Mouse (Mus musculus) heart, adult 2 months (tissue): ENCODE results near the gene Gm20521. TPM values are rescaled to one million over a fixed set of nuclear protein-coding genes. Genes with fewer than 3 reads are reported as not detected.
A peak's percentile ranks its signal among the peaks of the same experiment; 100 is the strongest.
"Not testable (repeated sequence)": the region's sequence is repeated elsewhere in the genome, so short reads cannot be mapped to it uniquely, and the experiment has no call there.

ENCODE experiments used
- DNase-seq, 2 experiments: peaks; one replicate each; pipeline ENCODE4 v3.0.0; 2021
- H3K27ac ChIP-seq: fragments of 200-600 bp; 2 replicates; pipeline ENCODE4 v1.8.1; 2022
- H3K27me3 ChIP-seq: fragments of 200-500 bp; 2 replicates; pipeline ENCODE4 v1.6.1; 2012; ENCODE audit warnings: mild to moderate bottlenecking, low read length, inconsistent platforms, mixed read lengths; ENCODE audit not compliant: control insufficient read depth, insufficient read depth
- H3K36me3 ChIP-seq: fragments of 200-500 bp; 2 replicates; pipeline ENCODE4 v1.6.1; 2012; ENCODE audit warnings: low read length, inconsistent platforms; ENCODE audit not compliant: control insufficient read depth, insufficient read depth
- H3K4me1 ChIP-seq: fragments of 200-500 bp; 2 replicates; pipeline ENCODE4 v1.6.1; 2011; ENCODE audit warnings: low read length; ENCODE audit not compliant: control insufficient read depth, insufficient read depth
- H3K4me3 ChIP-seq: fragments of 200-600 bp; 2 replicates; pipeline ENCODE4 v1.8.1; 2022
- H3K79me2 ChIP-seq: fragments of 200-500 bp; replicated peaks from 2 replicates; pipeline ENCODE4 v1.6.1; 2012; ENCODE audit warnings: mild to moderate bottlenecking, inconsistent platforms, low read length, moderate library complexity, mixed read lengths; ENCODE audit not compliant: control insufficient read depth, insufficient read depth
- H3K9ac ChIP-seq: fragments of 200-500 bp; 2 replicates; pipeline ENCODE4 v1.6.1; 2012; ENCODE audit warnings: low read depth, mild to moderate bottlenecking, control low read depth, inconsistent platforms, low read length, mixed read lengths
- CTCF ChIP-seq: fragments of 200-600 bp; IDR thresholded peaks from 2 replicates; pipeline ENCODE4 v1.8.1; 2022; ENCODE audit warnings: antibody characterized with exemption, mild to moderate bottlenecking, moderate library complexity
- EP300 ChIP-seq: fragments of 200-500 bp; IDR thresholded peaks from 2 replicates; pipeline ENCODE4 v1.6.1; 2011; ENCODE audit warnings: low read depth, low read length, control low read depth; ENCODE audit not compliant: insufficient read depth
- POLR2A ChIP-seq: fragments of 200-500 bp; IDR thresholded peaks from 2 replicates; pipeline ENCODE4 v1.6.1; 2011; ENCODE audit warnings: mild to moderate bottlenecking, low read depth, low read length, control low read depth; ENCODE audit not compliant: insufficient read depth
- WGBS: fragments of 180-500 bp; shearing (Covaris S2); methylation state at CpG from one replicate; pipeline ENCODE4 v1.1.7; 2018; 5-methylcytosine and 5-hydroxymethylcytosine counted together
- intact Hi-C: fragments of 180-260 bp; cut with DNase I; formaldehyde crosslinking; loops from one replicate; pipeline ENCODE4 v1.15.1; 2025
- polyA plus RNA-seq: library from polyadenylated mRNA; depleted of rRNA; stranded (reverse); fragments of >200 nt; gene quantifications from 2 replicates; pipeline ENCODE4 v1.2.3, GENCODE M21; 2012; rRNA removed
- total RNA-seq, 2 experiments: library from RNA; stranded (reverse); gene quantifications; 2 replicates each; pipeline ENCODE4 v1.2.3; 2021

Gene Gm20521
- total and polyA plus RNA-seq, 3 experiments, result 3.2 to 6.1 TPM; not detected in 1

- H3K27me3 ChIP-seq, result no peaks in the 10 kb centered on the region
- intact Hi-C loops, result no loop called here
- no peak overlapping the region for H3K9ac ChIP-seq
- no peaks in the 10 kb centered on the region; the same call in 1 of the 2 replicates for H3K36me3 ChIP-seq
- 41% methylated on average over 19 of the region's 19 CpGs for WGBS
- H3K79me2 ChIP-seq, result no peaks in the 10 kb centered on the region
- TF ChIP-seq POLR2A, result peak; percentile 77
- no peak for TF ChIP-seq CTCF
- TF ChIP-seq EP300, result peak; percentile 96
- no peak overlapping the region for H3K27ac ChIP-seq
- no peaks in the 10 kb centered on the region for H3K4me1 ChIP-seq
- DNase-seq, result peak in 1 of 2 experiments; percentile 38
- no peak overlapping the region for H3K4me3 ChIP-seq
Measured at GRCm38 (mm10) chr14:54945975-54946704, 62.9 kb downstream of the Gm20521 start.

GRCm38 (mm10) chr14:54947008-54947407, 63.8 kb downstream of the Gm20521 start:
- H3K4me1 ChIP-seq, H3K4me3 ChIP-seq, H3K27me3 ChIP-seq, H3K36me3 ChIP-seq, H3K27ac ChIP-seq, H3K79me2 ChIP-seq, H3K9ac ChIP-seq, intact Hi-C loops: not testable (repeated sequence)
- peak in 1 of 2 experiments; percentile 34 for DNase-seq
- 74% methylated on average over 11 of the region's 11 CpGs for WGBS
- TF ChIP-seq POLR2A, result peak; percentile 72; the same call in 1 of the 2 replicates
- TF ChIP-seq EP300, result peak; percentile 96

Other genes with a start within 250 kb of the Gm20521 start
- gene Gm17606, start 242.5 kb upstream of the Gm20521 start, total RNA-seq, result not detected
- not detected in 2 replicates for gene Gm17606, start 242.5 kb upstream of the Gm20521 start, polyA plus RNA-seq
- under 1 TPM; 0.18 to 0.31 TPM for gene Cdh24, start 242.1 kb upstream of the Gm20521 start, total RNA-seq
- 1.00 and 1.1 TPM in 2 replicates for gene Cdh24, start 242.1 kb upstream of the Gm20521 start, polyA plus RNA-seq
- 10 to 100 TPM; 12.5 to 13.3 TPM for gene 1700123O20Rik, start 197.2 kb upstream of the Gm20521 start, total RNA-seq
- 18.2 and 27.4 TPM in 2 replicates for gene 1700123O20Rik, start 197.2 kb upstream of the Gm20521 start, polyA plus RNA-seq
- 10 to 100 TPM; 72.3 to 84.9 TPM for gene Acin1, start 196.5 kb upstream of the Gm20521 start, total RNA-seq
- 59.9 and 78.7 TPM in 2 replicates for gene Acin1, start 196.5 kb upstream of the Gm20521 start, polyA plus RNA-seq
- gene Gm29776, start 184.6 kb upstream of the Gm20521 start, total RNA-seq, result not detected
- gene Gm29776, start 184.6 kb upstream of the Gm20521 start, polyA plus RNA-seq, result 0.04 and 0.09 TPM in 2 replicates
- not detected for gene Cebpe, start 171.3 kb upstream of the Gm20521 start, total RNA-seq
- gene Cebpe, start 171.3 kb upstream of the Gm20521 start, polyA plus RNA-seq, result 0.08 and 0.15 TPM in 2 replicates
- gene Slc7a8, start 101.5 kb upstream of the Gm20521 start, total RNA-seq, result 1 to 10 TPM; 2.6 to 3.3 TPM
- gene Slc7a8, start 101.5 kb upstream of the Gm20521 start, polyA plus RNA-seq, result 2.7 and 3.7 TPM in 2 replicates
- gene Rnf212b, start 69.3 kb upstream of the Gm20521 start, total RNA-seq, result not detected
- 0.21 and 0.35 TPM in 2 replicates for gene Rnf212b, start 69.3 kb upstream of the Gm20521 start, polyA plus RNA-seq
- gene Homez, start 12.5 kb upstream of the Gm20521 start, total RNA-seq, result 1 to 10 TPM; 4.1 to 7.2 TPM
- gene Homez, start 12.5 kb upstream of the Gm20521 start, polyA plus RNA-seq, result 2.6 and 3.1 TPM in 2 replicates
- gene Ppp1r3e, start 5.9 kb upstream of the Gm20521 start, total RNA-seq, result 1 to 10 TPM; 2.8 to 3.4 TPM
- 4.8 and 4.9 TPM in 2 replicates for gene Ppp1r3e, start 5.9 kb upstream of the Gm20521 start, polyA plus RNA-seq
- 10 to 100 TPM; 42.4 to 45.0 TPM for gene Bcl2l2, start 64 bp upstream of the Gm20521 start, total RNA-seq
- 29.2 and 44.4 TPM in 2 replicates for gene Bcl2l2, start 64 bp upstream of the Gm20521 start, polyA plus RNA-seq
- 10 to 100 TPM; 51.4 to 52.2 TPM for gene Pabpn1, start 9.1 kb downstream of the Gm20521 start, total RNA-seq
- gene Pabpn1, start 9.1 kb downstream of the Gm20521 start, polyA plus RNA-seq, result 66.2 and 91.7 TPM in 2 replicates
- 1 to 10 TPM; 1.7 to 2.3 TPM for gene Slc22a17, start 29.7 kb downstream of the Gm20521 start, total RNA-seq
- 13.0 and 13.8 TPM in 2 replicates for gene Slc22a17, start 29.7 kb downstream of the Gm20521 start, polyA plus RNA-seq
- 1 to 10 TPM; 1.9 to 3.0 TPM for gene Efs, start 42.7 kb downstream of the Gm20521 start, total RNA-seq
- gene Efs, start 42.7 kb downstream of the Gm20521 start, polyA plus RNA-seq, result 5.1 and 5.4 TPM in 2 replicates
- gene Il25, start 49.3 kb downstream of the Gm20521 start, total RNA-seq, result not detected
- gene Il25, start 49.3 kb downstream of the Gm20521 start, polyA plus RNA-seq, result not detected in 2 replicates
- gene Cmtm5, start 52.8 kb downstream of the Gm20521 start, total RNA-seq, result under 1 TPM in 1 of 2 experiments, not detected in 1; 0.30 TPM
- 1.8 and 2.9 TPM in 2 replicates for gene Cmtm5, start 52.8 kb downstream of the Gm20521 start, polyA plus RNA-seq
- over 10,000 TPM; 19,033 to 21,149 TPM for gene Myh6, start 83.5 kb downstream of the Gm20521 start, total RNA-seq
- 6,249 and 7,266 TPM in 2 replicates for gene Myh6, start 83.5 kb downstream of the Gm20521 start, polyA plus RNA-seq
- gene Gm17428, start 93.5 kb downstream of the Gm20521 start, total RNA-seq, result not detected
- gene Gm17428, start 93.5 kb downstream of the Gm20521 start, polyA plus RNA-seq, result not detected in 2 replicates
- 1,000 to 10,000 TPM; 1,935 to 2,240 TPM for gene Myh7, start 111.2 kb downstream of the Gm20521 start, total RNA-seq
- gene Myh7, start 111.2 kb downstream of the Gm20521 start, polyA plus RNA-seq, result 19.8 and 29.5 TPM in 2 replicates
- 10 to 100 TPM; 25.9 to 28.9 TPM for gene Ngdn, start 132.0 kb downstream of the Gm20521 start, total RNA-seq
- gene Ngdn, start 132.0 kb downstream of the Gm20521 start, polyA plus RNA-seq, result 10.1 and 19.6 TPM in 2 replicates
- gene Zfhx2, start 208.9 kb downstream of the Gm20521 start, total RNA-seq, result 1 to 10 TPM; 3.9 to 4.1 TPM
- 1.1 and 1.3 TPM in 2 replicates for gene Zfhx2, start 208.9 kb downstream of the Gm20521 start, polyA plus RNA-seq
- gene Thtpa, start 211.3 kb downstream of the Gm20521 start, total RNA-seq, result 10 to 100 TPM; 10.7 to 13.4 TPM
- 8.2 and 9.7 TPM in 2 replicates for gene Thtpa, start 211.3 kb downstream of the Gm20521 start, polyA plus RNA-seq
- 1 to 10 TPM; 5.3 to 5.6 TPM for gene Ap1g2, start 223.2 kb downstream of the Gm20521 start, total RNA-seq
- gene Ap1g2, start 223.2 kb downstream of the Gm20521 start, polyA plus RNA-seq, result 8.2 and 10.2 TPM in 2 replicates
- under 1 TPM in 1 of 2 experiments, not detected in 1; 0.23 TPM for gene Jph4, start 233.5 kb downstream of the Gm20521 start, total RNA-seq
- 0.25 and 0.32 TPM in 2 replicates for gene Jph4, start 233.5 kb downstream of the Gm20521 start, polyA plus RNA-seq